ENCODE assay signal across 11 mouse cellular contexts in the genomic region with DNA sequence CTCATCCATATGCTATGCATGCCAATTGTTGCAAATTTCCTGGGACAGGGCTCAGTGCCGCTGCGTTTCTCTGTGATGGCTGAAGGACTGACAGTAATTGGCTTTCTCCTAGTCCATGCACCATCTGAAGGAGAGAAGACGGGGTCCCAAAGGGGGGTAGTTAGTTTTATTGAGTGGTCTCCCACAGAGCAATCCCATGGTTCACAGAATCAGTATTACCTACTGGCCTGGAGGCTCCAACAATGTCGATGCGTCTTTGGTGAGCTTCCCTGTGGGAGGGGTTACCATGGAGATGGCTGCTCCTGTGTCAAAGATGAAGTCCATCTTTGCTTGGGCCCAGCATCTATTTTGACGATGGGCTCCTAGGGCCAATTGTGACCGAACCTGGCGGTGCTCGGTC. TPM values are rescaled to one million over a fixed set of nuclear protein-coding genes. Genes with fewer than 3 reads are reported as not detected.
DNase-seq lines count a peak whose midpoint lies in the region; ATAC-seq and TF ChIP-seq lines count a peak whose summit lies in the region.
"Had no signal": no experiment of that assay in that cellular context is flagged by ENCODE, and none has a peak within 500 bp of the region (broad histone marks: within the 10 kb centered on the region; RNA-seq: fewer than 3 reads in every experiment).

No protein-coding gene starts in this region.

- no peak overlapping the region for H3K27ac ChIP-seq in heart, embryonic 12.5 days (ENCODE audit: poor library complexity, severe bottlenecking)
- H3K27ac ChIP-seq in neural tube, embryonic 11.5 days (ENCODE audit: low read depth, low read length): no peak overlapping the region
- no peak overlapping the region for H3K27ac ChIP-seq in hindbrain, postnatal 0 days
- no peak overlapping the region for H3K27ac ChIP-seq in stomach, postnatal 0 days (replicated peaks)
- H3K27ac ChIP-seq: left cerebral cortex, adult 2 months had no signal

- 63% methylated on average over 9 of the region's 9 CpGs for WGBS in heart, embryonic 12.5 days
- WGBS in neural tube, embryonic 11.5 days: 58% methylated on average over 9 of the region's 9 CpGs
- 49% methylated on average over 9 of the region's 9 CpGs for WGBS in hindbrain, postnatal 0 days
- whole genome bisulfite sequencing in stomach, postnatal 0 days: 70% methylated on average over 9 of the region's 9 CpGs

- H3K9me3 ChIP-seq in heart, embryonic 12.5 days (replicated peaks): no peaks in the 10 kb centered on the region
- no peaks in the 10 kb centered on the region for H3K9me3 ChIP-seq in neural tube, embryonic 11.5 days (ENCODE audit: control insufficient read depth, low read length)
- H3K9me3 ChIP-seq in hindbrain, postnatal 0 days (ENCODE audit: low read length): no peaks in the 10 kb centered on the region
- H3K9me3 ChIP-seq in stomach, postnatal 0 days (ENCODE audit: control insufficient read depth, low read length): no peaks in the 10 kb centered on the region

- ATAC-seq in heart, embryonic 12.5 days (ENCODE audit: insufficient number of reproducible peaks, low FRiP score): no peak
- 0 out of 2 replicates have a peak, but pooled peaks have one; percentile 20 for ATAC-seq in neural tube, embryonic 11.5 days (ENCODE audit: insufficient read depth, low FRiP score, low TSS enrichment)
- peak; percentile 19; the same call in 1 of the 2 replicates for ATAC-seq in hindbrain, postnatal 0 days
- no peak for ATAC-seq in stomach, postnatal 0 days (ENCODE audit: low FRiP score, low TSS enrichment)

- H3K4me1 ChIP-seq in heart, embryonic 12.5 days (replicated peaks): no peaks in the 10 kb centered on the region
- H3K4me1 ChIP-seq in neural tube, embryonic 11.5 days (ENCODE audit: control insufficient read depth, insufficient read depth, low read length): no peaks in the 10 kb centered on the region
- no peaks in the 10 kb centered on the region for H3K4me1 ChIP-seq in hindbrain, postnatal 0 days (ENCODE audit: insufficient read depth, low read length)
- H3K4me1 ChIP-seq in stomach, postnatal 0 days (replicated peaks; ENCODE audit: control insufficient read depth, insufficient read depth): no peaks in the 10 kb centered on the region

- peak overlapping the region; percentile 28 for H3K4me2 ChIP-seq in heart, embryonic 12.5 days
- H3K4me2 ChIP-seq in neural tube, embryonic 11.5 days (ENCODE audit: low read depth): no peak overlapping the region
- no peak overlapping the region; the same call in 1 of the 2 replicates for H3K4me2 ChIP-seq in hindbrain, postnatal 0 days (ENCODE audit: low read depth, low read length)
- H3K4me2 ChIP-seq in stomach, postnatal 0 days (replicated peaks; ENCODE audit: low read depth): no peak overlapping the region

- H3K4me3 ChIP-seq in heart, embryonic 12.5 days: no peak overlapping the region
- no peak overlapping the region for H3K4me3 ChIP-seq in neural tube, embryonic 11.5 days (ENCODE audit: low read depth, low read length)
- H3K4me3 ChIP-seq in hindbrain, postnatal 0 days (ENCODE audit: low read length): no peak overlapping the region
- H3K4me3 ChIP-seq in stomach, postnatal 0 days (ENCODE audit: low read depth, low read length): no peak overlapping the region
- H3K4me3 ChIP-seq: left cerebral cortex, adult 2 months; myocyte had no signal

- no peak for DNase-seq in heart, postnatal 14 days
- DNase-seq in neural tube, embryonic 11.5 days (ENCODE audit: low spot score): no peak
- DNase-seq in neural tube, embryonic 10.5 days (ENCODE audit: extremely low spot score, low spot score): no peak
- DNase-seq in hindbrain, postnatal 0 days (ENCODE audit: low spot score): no peak
- DNase-seq in retina, postnatal 1 day: peak; percentile 20
- DNase-seq in spleen, postnatal 4 days (ENCODE audit: low spot score in 2 of 2): no peak
- DNase-seq in stomach, postnatal 0 days (ENCODE audit: low spot score): no peak

- no peak overlapping the region for H3K9ac ChIP-seq in heart, embryonic 12.5 days
- H3K9ac ChIP-seq in neural tube, embryonic 11.5 days (ENCODE audit: low read length): no peak overlapping the region
- H3K9ac ChIP-seq in hindbrain, postnatal 0 days (replicated peaks; ENCODE audit: low read length): no peak overlapping the region
- H3K9ac ChIP-seq in stomach, postnatal 0 days (ENCODE audit: low read length): no peak overlapping the region

- no peak for TF ChIP-seq EP300 in stomach, postnatal 0 days (optimal IDR thresholded peaks at IDR 0.05)

- H3K36me3 ChIP-seq in heart, embryonic 12.5 days: no peaks in the 10 kb centered on the region
- H3K36me3 ChIP-seq in neural tube, embryonic 11.5 days (ENCODE audit: control insufficient read depth, insufficient read depth, low read length): no peaks in the 10 kb centered on the region
- H3K36me3 ChIP-seq in hindbrain, postnatal 0 days (ENCODE audit: insufficient read depth, low read length): no peaks in the 10 kb centered on the region
- no peaks in the 10 kb centered on the region for H3K36me3 ChIP-seq in stomach, postnatal 0 days (ENCODE audit: control insufficient read depth, insufficient read depth, low read length)

- H3K27me3 ChIP-seq in heart, embryonic 12.5 days (replicated peaks): no peaks in the 10 kb centered on the region
- no peaks in the 10 kb centered on the region for H3K27me3 ChIP-seq in neural tube, embryonic 11.5 days (ENCODE audit: control insufficient read depth, insufficient read depth, low read length)
- no peaks in the 10 kb centered on the region for H3K27me3 ChIP-seq in hindbrain, postnatal 0 days (ENCODE audit: insufficient read depth, low read length)
- no peaks in the 10 kb centered on the region for H3K27me3 ChIP-seq in stomach, postnatal 0 days (ENCODE audit: control insufficient read depth, insufficient read depth, low read length)

- TF ChIP-seq CTCF in hindbrain, postnatal 0 days (IDR thresholded peaks at IDR 0.05; ENCODE audit: low read depth): no peak
- no peak for TF ChIP-seq CTCF in stomach, postnatal 0 days (IDR thresholded peaks at IDR 0.05; ENCODE audit: low read depth)

- intact Hi-C loops in heart, postnatal 14 days (cut with DNase I): no loop called here

RNA-seq across cellular contexts. Expression of a gene that starts 18.2 kb away (rescaled TPM):
- polyA plus RNA-seq in heart, embryonic 12.5 days (2016; fragmentation: Nextera tagmentation; extraction: Ambion mirVana): 0.17 TPM in 1 of 2 replicates, not detected in the other
- total RNA-seq in heart, postnatal 14 days (2021): not detected
- polyA plus RNA-seq in neural tube, embryonic 11.5 days (2014; fragmentation: Nextera tagmentation; extraction: Ambion mirVana): 0.22 TPM in 1 of 2 replicates, not detected in the other
- total RNA-seq in hindbrain, postnatal 0 days (2014; rRNA removed): 1.6 and 2.0 TPM in 2 replicates
- polyA plus RNA-seq in hindbrain, postnatal 0 days (2015; fragmentation: Nextera tagmentation; extraction: Ambion mirVana): 0.89 and 1.3 TPM in 2 replicates
- 0.08 TPM in 1 of 2 replicates, not detected in the other for polyA plus RNA-seq in stomach, postnatal 0 days (2015; fragmentation: Nextera tagmentation; extraction: Ambion mirVana)
- polyA plus RNA-seq: kidney, adult 2 months; myocyte had no signal

RNA-seq across cellular contexts. Expression of a gene that starts 54.6 kb away (rescaled TPM):
- 186 and 190 TPM in 2 replicates for polyA plus RNA-seq in heart, embryonic 12.5 days (2016; fragmentation: Nextera tagmentation; extraction: Ambion mirVana)
- total RNA-seq in heart, postnatal 14 days (2021): 10 to 100 TPM; 84.0 to 95.2 TPM
- polyA plus RNA-seq in neural tube, embryonic 11.5 days (2014; fragmentation: Nextera tagmentation; extraction: Ambion mirVana): 248 and 259 TPM in 2 replicates
- total RNA-seq in hindbrain, postnatal 0 days (2014; rRNA removed): 97.4 and 103 TPM in 2 replicates
- polyA plus RNA-seq in hindbrain, postnatal 0 days (2015; fragmentation: Nextera tagmentation; extraction: Ambion mirVana): 296 and 298 TPM in 2 replicates
- 203 and 210 TPM in 2 replicates for polyA plus RNA-seq in stomach, postnatal 0 days (2015; fragmentation: Nextera tagmentation; extraction: Ambion mirVana)

Comparison
In these comparisons a context has a peak if more than half of its experiments do, and no peak if none do; other contexts are left out.
1. ATAC-seq: peak in neural tube, embryonic 11.5 days (single experiment) and hindbrain, postnatal 0 days (single experiment); none in heart, embryonic 12.5 days (single experiment) and stomach, postnatal 0 days (single experiment).